Mouse (Mus musculus): ENCODE measurements at regions not wholly inside any gene's neighbourhood (a gene's known extent, or its start where the extent isn't known, plus 50 kb on each side); places are given as distances from the start of the nearest gene placed in this dataset.
A peak's percentile ranks its signal among the peaks of the same experiment; 100 is the strongest.

- Histone ChIP-seq H3K9ac (no peak overlapping the region), H3K36me3 (no peaks in the 10 kb centered on the region), H3K9me3 (replicated peaks) (no peaks in the 10 kb centered on the region), H3K27me3 (replicated peaks) (no peaks in the 10 kb centered on the region), H3K4me1 (no peaks in the 10 kb centered on the region), H3K4me2 (no peak overlapping the region), H3K27ac (no peak overlapping the region), H3K4me3 (no peak overlapping the region)
- ATAC-seq = no peak
- WGBS (ENCODE audit: insufficient replicate concordance) = 47% methylated on average over 1 of the region's 1 CpGs
Observed at GRCm38 (mm10) chr3:58115511-58115910, 267.6 kb upstream of the Pfn2 start.

- H3K27ac ChIP-seq = no peak overlapping the region
- 64% methylated on average over 7 of the region's 7 CpGs for WGBS (ENCODE audit: insufficient replicate concordance)
- no peaks in the 10 kb centered on the region for H3K36me3 ChIP-seq
- H3K4me3 ChIP-seq = no peak overlapping the region
- H3K9me3 ChIP-seq (replicated peaks) = no peaks in the 10 kb centered on the region
- no peaks in the 10 kb centered on the region for H3K27me3 ChIP-seq (replicated peaks)
- no peak overlapping the region for H3K4me2 ChIP-seq
- H3K9ac ChIP-seq = no peak overlapping the region
- H3K4me1 ChIP-seq = no peaks in the 10 kb centered on the region
- no peak for ATAC-seq
Observed at GRCm38 (mm10) chr3:58116848-58117247, 269.0 kb upstream of the Pfn2 start.

GRCm38 (mm10) chr3:58120051-58120450 lies 272.2 kb upstream of the Pfn2 start:
- Histone ChIP-seq H3K27ac (no peak overlapping the region), H3K4me1 (no peaks in the 10 kb centered on the region), H3K9ac (no peak overlapping the region), H3K4me3 (no peak overlapping the region), H3K4me2 (no peak overlapping the region), H3K27me3 (replicated peaks) (no peaks in the 10 kb centered on the region), H3K9me3 (replicated peaks) (no peaks in the 10 kb centered on the region), H3K36me3 (no peaks in the 10 kb centered on the region)
- WGBS (ENCODE audit: insufficient replicate concordance) = 50% methylated on average over 3 of the region's 3 CpGs
- ATAC-seq = no peak

GRCm38 (mm10) chr3:58122456-58123359 lies 274.8 kb upstream of the Pfn2 start:
- Histone ChIP-seq H3K27ac (no peak overlapping the region), H3K9ac (no peak overlapping the region), H3K4me1 (no peaks in the 10 kb centered on the region), H3K27me3 (replicated peaks) (no peaks in the 10 kb centered on the region), H3K4me2 (no peak overlapping the region), H3K9me3 (replicated peaks) (no peaks in the 10 kb centered on the region), H3K4me3 (no peak overlapping the region), H3K36me3 (no peaks in the 10 kb centered on the region)
- 0 out of 2 replicates have a peak, but pooled peaks have one; percentile 18 for ATAC-seq
- 36% methylated on average over 19 of the region's 19 CpGs for WGBS (ENCODE audit: insufficient replicate concordance)

DNA sequence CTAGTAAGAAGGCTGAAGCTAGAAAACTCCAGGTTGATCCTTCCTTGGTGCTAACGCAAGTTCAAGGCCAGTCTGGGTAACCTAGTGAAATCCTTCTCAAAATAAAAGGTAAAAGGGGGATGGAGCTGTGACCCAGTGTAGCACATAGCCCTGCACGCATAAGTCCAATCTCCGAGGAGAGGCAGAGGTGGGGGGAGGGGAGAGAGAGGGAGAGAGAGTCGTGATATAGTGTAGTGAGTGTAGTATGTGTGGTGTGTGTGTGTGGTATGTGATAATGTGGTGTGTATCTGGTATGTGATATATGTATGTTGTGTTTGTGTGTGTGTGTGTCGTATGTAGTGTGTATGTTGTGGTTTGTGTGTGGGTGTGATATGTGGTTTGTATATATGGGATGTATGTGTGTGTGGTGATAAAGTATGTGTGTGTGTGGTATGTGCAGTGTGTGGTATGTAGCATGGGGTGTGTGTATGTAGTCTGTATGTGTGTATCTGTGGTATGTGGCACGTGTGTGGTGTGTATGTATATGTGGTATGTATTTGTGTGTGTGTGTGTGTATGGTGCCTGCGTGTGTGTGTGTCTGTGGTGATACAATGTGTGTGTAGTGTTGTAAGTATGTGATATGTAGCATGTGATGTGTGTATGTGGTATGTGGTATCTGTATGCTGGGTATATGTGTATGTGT lies 275.7 kb upstream of the Pfn2 start:
- no peaks in the 10 kb centered on the region for H3K36me3 ChIP-seq
- H3K27ac ChIP-seq = no peak overlapping the region
- WGBS (ENCODE audit: insufficient replicate concordance) = 58% methylated on average over 7 of the region's 7 CpGs
- no peak overlapping the region for H3K4me3 ChIP-seq
- H3K27me3 ChIP-seq (replicated peaks) = no peaks in the 10 kb centered on the region; the same call in 1 of the 2 replicates
- no peak overlapping the region for H3K9ac ChIP-seq
- no peak overlapping the region for H3K4me2 ChIP-seq
- H3K9me3 ChIP-seq (replicated peaks) = no peaks in the 10 kb centered on the region
- ATAC-seq = no peak
- no peaks in the 10 kb centered on the region for H3K4me1 ChIP-seq

- H3K4me3 ChIP-seq = no peak overlapping the region
- ATAC-seq = no peak
- 51% methylated on average over 1 of the region's 1 CpGs for WGBS (ENCODE audit: insufficient replicate concordance)
Observed at GRCm38 (mm10) chr3:58124886-58125285, 277.0 kb upstream of the Pfn2 start.

DNA sequence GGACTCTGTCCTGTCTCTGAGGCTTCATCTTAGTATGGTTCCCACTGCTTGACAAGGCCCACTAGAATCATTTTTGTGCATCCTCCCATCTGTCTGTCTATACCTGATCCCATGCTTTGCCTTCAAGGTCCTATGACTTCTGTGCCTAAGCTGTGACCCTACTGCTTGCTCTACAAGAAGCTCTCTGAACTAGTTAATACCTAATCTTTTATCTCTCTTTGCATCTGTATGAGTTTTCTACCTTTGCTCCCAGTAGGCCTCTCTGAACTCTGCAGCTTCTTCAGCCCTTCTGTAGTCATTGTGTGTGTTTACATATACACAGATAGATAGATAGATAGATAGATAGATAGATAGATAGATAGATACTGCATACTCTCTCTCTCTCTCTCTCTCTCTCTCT lies 279.1 kb upstream of the Pfn2 start:
- ATAC-seq = peak; percentile 40; the same call in 1 of the 2 replicates
- Histone ChIP-seq H3K4me2 (no peak overlapping the region), H3K27me3 (replicated peaks) (no peaks in the 10 kb centered on the region; the same call in 1 of the 2 replicates), H3K9ac (no peak overlapping the region), H3K9me3 (replicated peaks) (no peaks in the 10 kb centered on the region), H3K36me3 (no peaks in the 10 kb centered on the region), H3K4me3 (no peak overlapping the region), H3K27ac (no peak overlapping the region), H3K4me1 (no peaks in the 10 kb centered on the region)

More at GRCm38 (mm10) chr3:58124886-58125285, 277.0 kb upstream of the Pfn2 start:
- H3K4me1 ChIP-seq = no peaks in the 10 kb centered on the region
- H3K27ac ChIP-seq = no peak overlapping the region
- H3K9ac ChIP-seq = no peak overlapping the region
- no peaks in the 10 kb centered on the region; the same call in 1 of the 2 replicates for H3K27me3 ChIP-seq (replicated peaks)
- no peak overlapping the region for H3K4me2 ChIP-seq
- H3K9me3 ChIP-seq (replicated peaks) = no peaks in the 10 kb centered on the region
- H3K36me3 ChIP-seq = no peaks in the 10 kb centered on the region

GRCm38 (mm10) chr3:58128059-58128458 lies 280.2 kb upstream of the Pfn2 start:
- 75% methylated on average over 8 of the region's 8 CpGs for WGBS (ENCODE audit: insufficient replicate concordance)
- ATAC-seq = no peak
- Histone ChIP-seq H3K4me1 (no peaks in the 10 kb centered on the region), H3K27ac (no peak overlapping the region), H3K27me3 (replicated peaks) (no peaks in the 10 kb centered on the region; the same call in 1 of the 2 replicates), H3K9ac (no peak overlapping the region), H3K9me3 (replicated peaks) (no peaks in the 10 kb centered on the region), H3K4me3 (no peak overlapping the region), H3K4me2 (no peak overlapping the region), H3K36me3 (no peaks in the 10 kb centered on the region)

GRCm38 (mm10) chr3:58129358-58129903 lies 281.6 kb upstream of the Pfn2 start:
- Histone ChIP-seq H3K36me3 (no peaks in the 10 kb centered on the region), H3K9ac (no peak overlapping the region), H3K4me2 (no peak overlapping the region), H3K27me3 (replicated peaks) (no peaks in the 10 kb centered on the region; the same call in 1 of the 2 replicates), H3K4me1 (no peaks in the 10 kb centered on the region), H3K27ac (no peak overlapping the region), H3K4me3 (no peak overlapping the region), H3K9me3 (replicated peaks) (no peaks in the 10 kb centered on the region)
- 45% methylated on average over 6 of the region's 6 CpGs for WGBS (ENCODE audit: insufficient replicate concordance)
- ATAC-seq = no peak

DNA sequence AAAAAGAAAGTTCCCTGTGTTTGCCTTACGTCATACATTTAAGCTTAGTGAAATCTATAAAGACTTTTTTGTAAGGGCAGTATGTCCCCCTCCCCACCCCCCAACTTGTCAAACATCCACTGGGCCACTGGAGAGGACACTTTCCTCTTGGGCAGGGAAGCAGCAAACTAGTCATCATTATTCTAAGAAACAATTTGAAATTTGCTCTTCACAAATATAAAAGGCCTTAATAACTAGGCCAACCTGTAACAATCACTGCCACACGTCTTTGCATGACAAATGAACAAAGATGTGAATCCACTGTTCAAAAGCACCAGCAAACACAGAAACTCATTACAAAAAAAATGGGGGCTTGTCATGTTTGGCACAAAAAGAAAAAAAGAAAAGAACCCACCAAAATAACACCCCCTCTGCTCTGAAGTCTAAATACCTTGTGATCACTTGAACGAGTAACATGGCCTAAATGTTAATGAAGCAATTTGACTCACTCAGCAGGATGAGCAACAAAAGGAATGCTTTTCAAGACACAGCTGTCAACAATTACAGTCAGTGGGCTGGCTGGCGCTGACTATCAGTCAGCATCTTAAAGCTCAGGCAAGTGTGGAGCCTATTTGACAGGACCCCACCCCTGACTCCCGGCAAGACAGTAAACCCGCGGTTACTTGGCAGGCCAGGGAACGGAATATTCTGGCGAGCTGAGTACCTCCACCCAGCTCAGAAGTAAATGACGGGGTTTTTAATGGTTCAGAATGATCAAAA lies 278.7 kb upstream of the Tsc22d2 start:
- no peak for ATAC-seq
- Histone ChIP-seq H3K27ac (no peak overlapping the region), H3K9me3 (replicated peaks) (no peaks in the 10 kb centered on the region), H3K4me1 (no peaks in the 10 kb centered on the region), H3K36me3 (no peaks in the 10 kb centered on the region), H3K27me3 (replicated peaks) (no peaks in the 10 kb centered on the region), H3K4me3 (no peak overlapping the region), H3K4me2 (no peak overlapping the region), H3K9ac (no peak overlapping the region)
- 47% methylated on average over 10 of the region's 10 CpGs for WGBS (ENCODE audit: insufficient replicate concordance)

- no peaks in the 10 kb centered on the region for H3K36me3 ChIP-seq
- WGBS (ENCODE audit: insufficient replicate concordance) = 62% methylated on average over 8 of the region's 8 CpGs
- no peaks in the 10 kb centered on the region for H3K27me3 ChIP-seq (replicated peaks)
- H3K4me1 ChIP-seq = no peaks in the 10 kb centered on the region
- ATAC-seq = no peak
- no peak overlapping the region for H3K4me3 ChIP-seq
- H3K4me2 ChIP-seq = no peak overlapping the region
- no peak overlapping the region for H3K27ac ChIP-seq
- no peak overlapping the region for H3K9ac ChIP-seq
- no peaks in the 10 kb centered on the region for H3K9me3 ChIP-seq (replicated peaks)
Observed at GRCm38 (mm10) chr3:58138726-58139585, 275.6 kb upstream of the Tsc22d2 start.
